Mouse (Mus musculus) CH12.LX (cell line): ENCODE data around the gene Pfkfb4.

Experiments
- BHLHE40 ChIP-seq: IDR thresholded peaks from 2 replicates; pipeline ENCODE4 v1.6.1; 2011; ENCODE audit warnings: mild to moderate bottlenecking, low read depth, low read length, improper control_type of control experiment
- CHD2 ChIP-seq: IDR thresholded peaks from 2 replicates; pipeline ENCODE4 v1.6.1; 2011; ENCODE audit warnings: low read length, improper control_type of control experiment
- CTCF ChIP-seq, 2 experiments: IDR thresholded peaks in 1 of 2; conservative IDR thresholded peaks in 1 of 2; 2 replicates each; pipeline ENCODE4 v1.5.1; 2011 to 2012; ENCODE audit warnings: low read depth in 2 of 2, low read length in 2 of 2, improper control_type of control experiment in 1 of 2, inconsistent platforms in 1 of 2, mild to moderate bottlenecking in 1 of 2, moderate library complexity in 1 of 2
- E2F4 ChIP-seq: IDR thresholded peaks from 2 replicates; pipeline ENCODE4 v1.6.1; 2011; ENCODE audit warnings: low read depth, low read length, improper control_type of control experiment; ENCODE audit not compliant: insufficient replicate concordance
- ELF1 ChIP-seq: IDR thresholded peaks from 2 replicates; pipeline ENCODE4 v1.6.1; 2014; ENCODE audit warnings: low read depth, mild to moderate bottlenecking, inconsistent platforms, low read length, improper control_type of control experiment
- HCFC1 ChIP-seq: IDR thresholded peaks from 2 replicates; pipeline ENCODE4 v1.6.1; 2012; ENCODE audit warnings: low read depth, mild to moderate bottlenecking, inconsistent platforms, low read length, improper control_type of control experiment
- IRF4 ChIP-seq: IDR thresholded peaks from 2 replicates; pipeline ENCODE4 v1.6.1; 2014; ENCODE audit warnings: low read depth, mild to moderate bottlenecking, inconsistent platforms, low read length, improper control_type of control experiment
- MAFK ChIP-seq: IDR thresholded peaks from 2 replicates; pipeline ENCODE4 v1.6.1; 2011; ENCODE audit warnings: low read length, improper control_type of control experiment; ENCODE audit not compliant: insufficient replicate concordance
- MAX ChIP-seq: IDR thresholded peaks from 2 replicates; pipeline ENCODE4 v1.6.1; 2011; ENCODE audit warnings: low read length, improper control_type of control experiment
- MYC ChIP-seq: IDR thresholded peaks from 2 replicates; pipeline ENCODE4 v1.6.1; 2011; ENCODE audit warnings: low read depth, mild to moderate bottlenecking, improper control_type of control experiment, low read length
- POLR2A ChIP-seq: IDR thresholded peaks from 2 replicates; pipeline ENCODE4 v1.6.1; 2011; ENCODE audit warnings: low read depth, mild to moderate bottlenecking, improper control_type of control experiment, low read length
- POLR2AphosphoS2 ChIP-seq: IDR thresholded peaks from 2 replicates; pipeline ENCODE4 v1.6.1; 2011; ENCODE audit warnings: low read depth, low read length, improper control_type of control experiment
- UBTF ChIP-seq: IDR thresholded peaks from 2 replicates; pipeline ENCODE4 v1.6.1; 2012; ENCODE audit warnings: low read depth, mild to moderate bottlenecking, inconsistent platforms, low read length, improper control_type of control experiment, moderate library complexity
- USF1 ChIP-seq: IDR thresholded peaks from 2 replicates; pipeline ENCODE4 v1.6.1; 2014; ENCODE audit warnings: low read depth, mild to moderate bottlenecking, inconsistent platforms, low read length, improper control_type of control experiment

DNA sequence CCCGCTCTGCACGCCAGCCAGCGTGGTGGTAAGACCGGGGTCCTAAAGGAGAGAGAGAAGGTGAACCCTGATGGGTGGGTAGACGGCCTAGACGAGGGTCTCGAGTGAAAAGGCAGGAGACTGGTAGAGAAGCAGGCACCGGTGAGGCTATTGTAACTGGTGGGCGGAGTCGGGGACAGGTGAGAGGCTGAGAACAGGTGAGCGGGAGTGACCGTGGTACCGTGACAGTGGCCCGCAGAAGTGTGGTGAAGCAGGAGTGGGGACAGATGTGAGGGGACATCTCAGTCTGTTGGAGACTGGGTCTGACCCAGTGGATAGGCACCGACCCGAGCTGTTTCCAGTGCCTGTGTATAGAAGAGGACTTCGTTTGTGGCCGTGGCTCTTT is 499 bp downstream of the Pfkfb4 start:
- TF ChIP-seq CTCF (conservative IDR thresholded peaks at IDR 0.05 in 1 of 2, IDR thresholded peaks at IDR 0.05 in 1 of 2; ENCODE audit: low read depth in 2 of 2, low read length in 2 of 2) (no peak), ELF1 (no peak), USF1 (no peak), E2F4 (no peak), POLR2A (no peak), MYC (no peak), MAX (no peak), BHLHE40 (no peak), POLR2AphosphoS2 (no peak), MAFK (no peak), HCFC1 (no peak), IRF4 (no peak), CHD2 (no peak), UBTF (no peak)
